Mouse (Mus musculus) liver, adult 2 months (tissue): ENCODE results near the gene Utf1.

Source experiments
- CTCF ChIP-seq: fragments of 200-500 bp; IDR thresholded peaks from 2 replicates; pipeline ENCODE4 v1.5.1; 2011; ENCODE audit warnings: low read depth, low read length, control low read depth
- POLR2A ChIP-seq: fragments of 200-500 bp; IDR thresholded peaks from 2 replicates; pipeline ENCODE4 v1.6.1; 2011; ENCODE audit warnings: low read length, control low read depth; ENCODE audit not compliant: insufficient read depth; ENCODE audit errors: extremely low read depth

DNA sequence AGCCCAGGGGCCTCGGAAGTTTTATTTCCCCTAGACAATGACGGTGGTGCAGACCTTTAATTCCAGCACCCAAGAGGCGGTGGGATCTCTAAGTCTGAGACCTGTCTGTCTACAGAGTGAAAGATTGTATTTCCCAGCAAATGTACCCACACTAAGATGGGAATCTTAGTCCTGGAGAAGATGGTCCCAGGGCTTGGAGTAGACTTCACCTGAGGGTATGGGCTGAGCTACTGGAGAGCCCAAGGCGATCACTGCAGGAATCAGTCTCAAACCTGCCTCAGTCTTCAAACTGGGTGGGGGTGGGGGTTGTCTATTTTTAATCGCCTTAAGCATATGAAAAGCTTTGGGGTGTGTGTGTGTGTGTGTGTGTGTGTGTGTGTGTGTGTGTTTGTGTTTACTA is 2.4 kb downstream of the Utf1 start:
- no peak for TF ChIP-seq CTCF
- TF ChIP-seq POLR2A: no peak
